Mouse (Mus musculus): ENCODE data around the gene Itih1. TPM values are rescaled to one million over a fixed set of nuclear protein-coding genes. Genes with fewer than 3 reads are reported as not detected.

Gene Itih1
- polyA plus RNA-seq (2014; fragmentation: Nextera tagmentation; extraction: Ambion mirVana), result not detected in 2 replicates

DNA sequence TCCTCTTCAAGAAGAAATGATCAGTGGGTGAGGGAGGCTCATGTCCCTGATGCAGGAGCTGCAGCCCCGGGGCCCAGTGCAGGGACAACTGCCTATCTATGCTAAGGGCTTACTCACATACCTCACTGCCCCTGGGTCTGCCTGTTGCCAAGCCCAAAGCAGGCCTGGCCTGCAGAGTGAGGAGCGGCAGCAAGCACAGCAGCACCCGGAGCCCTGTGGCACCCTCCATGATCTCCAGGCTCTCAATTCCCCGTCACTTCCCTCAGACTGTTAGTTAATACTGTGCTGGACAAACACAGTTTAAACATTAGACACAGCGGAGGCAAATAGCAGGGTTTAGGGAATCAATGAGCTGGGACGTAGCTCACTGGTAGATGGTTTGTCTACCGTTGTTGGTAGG, at the start of gene Itih1:
Gene Itih1, minus strand, starts transcription at position 252 of the 400 bp plus-strand sequence.
- WGBS, result 90% methylated on average over 7 of the region's 7 CpGs
- no peak for ATAC-seq (ENCODE audit: low FRiP score, low TSS enrichment)

DNA sequence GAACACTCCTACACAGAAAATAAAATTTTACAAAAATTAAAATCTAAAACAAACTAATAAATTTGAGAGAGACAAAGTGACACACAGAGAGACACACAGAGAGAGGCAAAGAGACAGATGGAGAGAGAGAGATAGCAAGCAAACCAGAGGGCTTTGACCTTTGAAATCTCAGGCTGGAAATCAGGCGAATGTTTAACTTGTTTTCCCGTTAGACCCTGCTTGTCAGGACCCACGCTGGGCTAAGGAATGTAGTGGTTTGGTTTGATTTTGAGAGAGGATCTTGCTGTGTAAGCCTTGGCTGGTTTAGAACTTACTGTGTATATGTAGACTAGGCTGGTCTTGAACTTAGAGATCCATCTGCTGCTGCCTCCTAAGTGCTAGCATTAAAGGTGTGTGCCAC, 33.1 kb upstream of the Itih1 start:
- ATAC-seq (ENCODE audit: low FRiP score, low TSS enrichment) (no peak), DNase-seq (no peak)
- Histone ChIP-seq H3K36me3 (ENCODE audit: control insufficient read depth, insufficient read depth, low read length) (peaks cover 43% of the 10 kb centered on the region), H3K27ac (replicated peaks; ENCODE audit: low read depth, low read length) (no peak overlapping the region), H3K4me3 (replicated peaks; ENCODE audit: low read depth, low read length) (no peak overlapping the region), H3K4me2 (ENCODE audit: low read length) (no peak overlapping the region), H3K27me3 (ENCODE audit: control insufficient read depth, insufficient read depth, low read length) (no peaks in the 10 kb centered on the region), H3K4me1 (ENCODE audit: control insufficient read depth, insufficient read depth, low read length) (no peaks in the 10 kb centered on the region), H3K9me3 (ENCODE audit: control insufficient read depth, low read length) (no peaks in the 10 kb centered on the region), H3K9ac (replicated peaks; ENCODE audit: low read length) (no peak overlapping the region)
- 90% methylated on average over 3 of the region's 3 CpGs for WGBS

More for the DNA sequence above, at the start of gene Itih1:
- Histone ChIP-seq H3K9me3 (ENCODE audit: control insufficient read depth, low read length) (no peaks in the 10 kb centered on the region), H3K27me3 (ENCODE audit: control insufficient read depth, insufficient read depth, low read length) (no peaks in the 10 kb centered on the region), H3K9ac (replicated peaks; ENCODE audit: low read length) (no peak within 1 kb of the TSS), H3K4me2 (ENCODE audit: low read length) (no peak within 1 kb of the TSS), H3K27ac (replicated peaks; ENCODE audit: low read depth, low read length) (no peak within 1 kb of the TSS), H3K4me1 (ENCODE audit: control insufficient read depth, insufficient read depth, low read length) (no peaks in the 10 kb centered on the region), H3K4me3 (replicated peaks; ENCODE audit: low read depth, low read length) (no peak within 1 kb of the TSS), H3K36me3 (ENCODE audit: control insufficient read depth, insufficient read depth, low read length) (no peaks in the 10 kb centered on the region)
- DNase-seq, result no peak

DNA sequence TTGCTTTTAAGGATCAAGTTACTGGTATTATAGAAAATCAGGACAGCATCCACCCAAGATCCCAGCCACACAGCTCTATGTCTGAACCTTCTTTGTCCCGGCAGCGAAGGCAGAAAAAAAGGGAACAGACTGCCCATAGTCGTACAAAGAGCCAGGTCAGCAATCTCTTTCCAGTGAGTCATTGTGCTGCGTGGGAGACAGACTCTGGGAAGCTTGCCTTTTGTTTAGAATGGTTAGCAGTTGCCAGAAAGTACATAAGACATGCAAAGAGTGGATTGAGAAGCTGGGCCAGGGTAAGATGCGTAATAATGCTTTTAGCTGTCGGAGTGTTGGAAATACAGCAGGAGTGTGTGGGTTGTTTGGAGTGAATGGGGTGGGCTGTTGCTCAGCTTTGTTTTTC, 31.1 kb upstream of the Itih1 start:
- 54% methylated on average over 6 of the region's 6 CpGs for WGBS
- DNase-seq, result peak; percentile 30
- Histone ChIP-seq H3K36me3 (ENCODE audit: control insufficient read depth, insufficient read depth, low read length) (peaks cover 48% of the 10 kb centered on the region), H3K4me1 (ENCODE audit: control insufficient read depth, insufficient read depth, low read length) (no peaks in the 10 kb centered on the region), H3K27me3 (ENCODE audit: control insufficient read depth, insufficient read depth, low read length) (no peaks in the 10 kb centered on the region), H3K9me3 (ENCODE audit: control insufficient read depth, low read length) (no peaks in the 10 kb centered on the region), H3K27ac (replicated peaks; ENCODE audit: low read depth, low read length) (0 out of 2 replicates have a peak overlapping the region, but pooled peaks have one; percentile 37), H3K4me2 (ENCODE audit: low read length) (no peak overlapping the region), H3K9ac (replicated peaks; ENCODE audit: low read length) (no peak overlapping the region), H3K4me3 (replicated peaks; ENCODE audit: low read depth, low read length) (no peak overlapping the region)
- no peak for ATAC-seq (ENCODE audit: low FRiP score, low TSS enrichment)

DNA sequence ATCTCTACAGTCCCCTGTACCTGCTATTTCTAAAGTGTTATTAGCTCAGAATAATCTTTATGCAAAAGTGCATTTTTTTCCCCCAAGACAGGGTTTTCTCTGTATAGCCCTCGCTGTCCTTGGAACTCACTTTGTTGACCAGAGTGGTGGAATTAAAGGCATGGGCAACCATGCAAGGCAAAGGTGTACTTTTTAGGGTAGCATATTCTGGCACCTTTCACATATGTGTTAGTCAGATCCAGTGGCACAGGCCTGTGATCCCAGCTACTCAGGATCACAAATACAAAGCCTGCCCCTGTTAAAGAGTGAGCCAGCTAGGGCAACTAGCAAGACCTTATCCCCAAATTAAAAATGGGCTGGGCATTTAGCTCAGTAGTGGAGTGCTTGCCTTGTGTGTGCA, 17.3 kb upstream of the Itih1 start:
- H3K36me3 ChIP-seq (ENCODE audit: control insufficient read depth, insufficient read depth, low read length), result peaks cover 58% of the 10 kb centered on the region
- no peak for DNase-seq
- no peaks in the 10 kb centered on the region for H3K4me1 ChIP-seq (ENCODE audit: control insufficient read depth, insufficient read depth, low read length)
- 95% methylated on average over 1 of the region's 1 CpGs for WGBS
- H3K27ac ChIP-seq (replicated peaks; ENCODE audit: low read depth, low read length), result no peak overlapping the region
- H3K9me3 ChIP-seq (ENCODE audit: control insufficient read depth, low read length), result no peaks in the 10 kb centered on the region
- no peaks in the 10 kb centered on the region for H3K27me3 ChIP-seq (ENCODE audit: control insufficient read depth, insufficient read depth, low read length)
- ATAC-seq (ENCODE audit: low FRiP score, low TSS enrichment), result no peak
- H3K9ac ChIP-seq (replicated peaks; ENCODE audit: low read length), result no peak overlapping the region
- no peak overlapping the region for H3K4me2 ChIP-seq (ENCODE audit: low read length)
- no peak overlapping the region for H3K4me3 ChIP-seq (replicated peaks; ENCODE audit: low read depth, low read length)

DNA sequence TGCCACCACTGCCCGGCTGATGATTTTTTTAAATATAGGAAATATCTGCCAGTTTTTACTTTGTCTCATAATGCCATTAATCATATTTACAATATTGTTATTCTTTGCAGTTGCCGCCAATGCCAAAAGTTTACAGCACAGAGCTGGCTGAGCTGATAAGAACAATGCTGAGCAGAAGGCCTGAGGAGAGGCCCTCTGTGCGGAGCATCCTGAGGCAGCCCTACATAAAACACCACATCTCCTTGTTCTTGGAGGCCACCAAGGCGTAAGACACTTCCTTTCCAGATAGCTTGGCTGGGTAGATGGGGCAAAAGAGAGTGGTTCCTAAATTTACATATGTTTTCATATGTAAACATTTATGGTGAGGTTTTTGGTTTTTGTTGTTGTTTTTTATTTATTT, 15.9 kb upstream of the Itih1 start:
- no peaks in the 10 kb centered on the region for H3K27me3 ChIP-seq (ENCODE audit: control insufficient read depth, insufficient read depth, low read length)
- no peaks in the 10 kb centered on the region for H3K9me3 ChIP-seq (ENCODE audit: control insufficient read depth, low read length)
- WGBS, result 97% methylated on average over 4 of the region's 4 CpGs
- no peak for ATAC-seq (ENCODE audit: low FRiP score, low TSS enrichment)
- no peak overlapping the region for H3K27ac ChIP-seq (replicated peaks; ENCODE audit: low read depth, low read length)
- no peaks in the 10 kb centered on the region for H3K4me1 ChIP-seq (ENCODE audit: control insufficient read depth, insufficient read depth, low read length)
- DNase-seq, result no peak
- H3K36me3 ChIP-seq (ENCODE audit: control insufficient read depth, insufficient read depth, low read length), result peaks cover 57% of the 10 kb centered on the region
- H3K9ac ChIP-seq (replicated peaks; ENCODE audit: low read length), result no peak overlapping the region
- H3K4me2 ChIP-seq (ENCODE audit: low read length), result no peak overlapping the region
- H3K4me3 ChIP-seq (replicated peaks; ENCODE audit: low read depth, low read length), result no peak overlapping the region

DNA sequence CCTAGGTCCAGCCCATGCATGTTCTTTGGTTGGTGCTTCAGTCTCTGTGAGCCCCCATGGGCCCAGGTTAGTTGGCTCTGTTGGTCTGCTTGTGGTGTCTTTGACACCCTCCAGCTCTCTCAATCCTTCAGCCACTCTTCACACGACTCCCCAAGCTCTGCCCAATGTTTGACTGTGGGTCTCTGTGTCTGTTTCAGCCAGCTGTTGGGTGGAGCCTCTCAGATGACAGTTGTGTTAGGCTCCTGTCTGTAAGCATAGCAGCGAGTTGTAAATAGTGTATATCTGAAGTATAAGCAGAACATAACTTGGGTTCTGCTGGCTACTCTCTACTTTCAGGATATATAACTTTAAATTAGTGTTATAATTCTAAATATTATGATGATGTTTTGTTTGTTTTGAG, 15.4 kb upstream of the Itih1 start:
- H3K36me3 ChIP-seq (ENCODE audit: control insufficient read depth, insufficient read depth, low read length), result peaks cover 60% of the 10 kb centered on the region
- no peak overlapping the region for H3K9ac ChIP-seq (replicated peaks; ENCODE audit: low read length)
- H3K27ac ChIP-seq (replicated peaks; ENCODE audit: low read depth, low read length), result no peak overlapping the region
- WGBS, result 78% methylated on average over 2 of the region's 2 CpGs
- no peak overlapping the region for H3K4me2 ChIP-seq (ENCODE audit: low read length)
- no peak overlapping the region for H3K4me3 ChIP-seq (replicated peaks; ENCODE audit: low read depth, low read length)
- ATAC-seq (ENCODE audit: low FRiP score, low TSS enrichment), result no peak
- no peaks in the 10 kb centered on the region for H3K27me3 ChIP-seq (ENCODE audit: control insufficient read depth, insufficient read depth, low read length)
- no peaks in the 10 kb centered on the region for H3K4me1 ChIP-seq (ENCODE audit: control insufficient read depth, insufficient read depth, low read length)
- H3K9me3 ChIP-seq (ENCODE audit: control insufficient read depth, low read length), result no peaks in the 10 kb centered on the region
- DNase-seq, result no peak

DNA sequence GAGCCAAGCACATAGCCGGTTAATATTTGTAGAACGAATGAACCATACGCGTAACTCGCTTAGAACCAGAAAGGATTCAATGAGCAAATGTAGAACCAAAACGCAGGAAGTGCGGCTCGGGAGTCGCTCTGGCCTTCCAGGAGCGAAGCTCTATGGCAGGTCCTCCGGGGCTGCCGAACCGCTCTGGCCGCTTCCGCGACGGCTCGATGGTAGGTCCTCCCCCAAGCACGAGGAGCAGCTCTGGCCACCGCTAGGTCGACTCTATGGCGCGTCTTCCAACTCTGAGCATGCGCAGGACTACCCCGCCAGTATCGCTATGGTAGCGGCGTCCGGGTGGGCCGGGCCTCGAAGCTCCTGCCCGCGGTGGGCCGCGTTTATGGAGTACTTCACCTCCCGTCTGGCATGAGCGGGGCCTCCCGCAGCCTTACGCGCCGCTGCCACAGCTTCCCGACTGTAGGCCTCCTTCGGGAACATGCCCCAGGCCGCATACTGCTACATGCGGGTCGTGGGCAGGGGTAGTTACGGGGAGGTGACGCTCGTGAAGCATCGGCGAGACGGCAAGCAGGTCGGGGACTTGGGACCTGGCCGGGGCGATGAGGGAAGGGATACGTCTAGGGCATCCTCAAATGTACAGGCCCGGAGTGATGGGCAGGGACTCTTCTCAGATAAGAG, 8.2 kb upstream of the Itih1 start, which contains the start of gene Nek4:
Gene Nek4, plus strand, starts transcription at position 224 of the 672 bp plus-strand sequence.
- H3K27ac ChIP-seq (replicated peaks; ENCODE audit: low read depth, low read length), result peak within 1 kb of the TSS; percentile 79
- peak within 1 kb of the TSS; percentile 75 for H3K4me2 ChIP-seq (ENCODE audit: low read length)
- DNase-seq (peak; percentile 99), ATAC-seq (ENCODE audit: low FRiP score, low TSS enrichment) (peak; percentile 99)
- peak within 1 kb of the TSS; percentile 78 for H3K4me3 ChIP-seq (replicated peaks; ENCODE audit: low read depth, low read length)
- H3K4me1 ChIP-seq (ENCODE audit: control insufficient read depth, insufficient read depth, low read length), result peaks cover 10% of the 10 kb centered on the region; the same call in 1 of the 2 replicates
- peak within 1 kb of the TSS; percentile 86 for H3K9ac ChIP-seq (replicated peaks; ENCODE audit: low read length)
- WGBS, result under 1% methylated on average over 57 of the region's 57 CpGs
- no peaks in the 10 kb centered on the region for H3K9me3 ChIP-seq (ENCODE audit: control insufficient read depth, low read length)
- H3K27me3 ChIP-seq (ENCODE audit: control insufficient read depth, insufficient read depth, low read length), result no peaks in the 10 kb centered on the region
- H3K36me3 ChIP-seq (ENCODE audit: control insufficient read depth, insufficient read depth, low read length), result peaks cover 17% of the 10 kb centered on the region

DNA sequence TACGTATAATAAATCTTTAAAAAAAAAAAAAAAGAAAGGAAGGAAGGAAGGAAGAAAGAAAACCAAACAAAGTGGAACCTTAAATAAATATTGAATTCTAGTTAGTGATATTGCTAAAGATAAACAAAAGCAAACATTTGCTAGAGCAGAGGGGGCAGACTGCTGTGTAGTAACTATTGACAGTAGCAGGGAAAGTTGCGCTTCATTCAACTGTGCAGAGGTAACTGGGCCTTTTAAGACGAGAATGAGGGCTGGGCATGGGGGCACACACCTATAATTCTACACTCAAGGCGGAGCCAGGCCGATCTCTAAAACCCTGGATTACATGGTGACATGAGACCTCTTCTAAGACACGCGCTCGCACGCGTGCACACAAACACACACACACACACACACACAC, 6.9 kb upstream of the Itih1 start:
- Histone ChIP-seq H3K9me3 (ENCODE audit: control insufficient read depth, low read length) (no peaks in the 10 kb centered on the region), H3K27me3 (ENCODE audit: control insufficient read depth, insufficient read depth, low read length) (no peaks in the 10 kb centered on the region), H3K36me3 (ENCODE audit: control insufficient read depth, insufficient read depth, low read length) (peaks cover 8% of the 10 kb centered on the region; the same call in 1 of the 2 replicates), H3K4me3 (replicated peaks; ENCODE audit: low read depth, low read length) (no peak overlapping the region), H3K4me2 (ENCODE audit: low read length) (no peak overlapping the region), H3K4me1 (ENCODE audit: control insufficient read depth, insufficient read depth, low read length) (peaks cover 10% of the 10 kb centered on the region; the same call in 1 of the 2 replicates), H3K9ac (replicated peaks; ENCODE audit: low read length) (no peak overlapping the region), H3K27ac (replicated peaks; ENCODE audit: low read depth, low read length) (no peak overlapping the region)
- ATAC-seq (ENCODE audit: low FRiP score, low TSS enrichment), result no peak
- DNase-seq, result no peak
- 98% methylated on average over 10 of the region's 10 CpGs for WGBS

DNA sequence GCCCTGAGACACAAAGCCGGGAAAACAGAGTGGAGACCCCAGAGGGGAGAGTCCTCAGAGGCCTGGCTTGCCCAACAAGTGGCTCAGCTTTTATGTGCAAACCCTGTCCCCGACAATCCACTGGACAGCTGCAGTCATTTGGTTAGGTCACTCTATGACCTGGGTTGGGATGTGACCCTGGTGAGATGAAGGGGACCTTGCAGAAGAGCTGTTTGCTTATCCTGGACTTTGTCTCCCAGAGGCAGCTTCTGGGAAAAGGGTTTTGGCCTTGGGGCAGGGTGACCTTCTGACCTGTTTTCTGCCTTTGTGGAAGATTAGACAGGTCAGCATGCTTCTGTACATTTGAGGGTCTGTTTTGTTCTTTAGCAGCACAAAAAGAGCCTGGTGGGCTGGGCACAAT, 1.7 kb upstream of the Itih1 start:
- Histone ChIP-seq H3K9ac (replicated peaks; ENCODE audit: low read length) (no peak overlapping the region), H3K4me1 (ENCODE audit: control insufficient read depth, insufficient read depth, low read length) (no peaks in the 10 kb centered on the region), H3K4me3 (replicated peaks; ENCODE audit: low read depth, low read length) (no peak overlapping the region), H3K9me3 (ENCODE audit: control insufficient read depth, low read length) (no peaks in the 10 kb centered on the region), H3K36me3 (ENCODE audit: control insufficient read depth, insufficient read depth, low read length) (no peaks in the 10 kb centered on the region), H3K27ac (replicated peaks; ENCODE audit: low read depth, low read length) (no peak overlapping the region), H3K4me2 (ENCODE audit: low read length) (no peak overlapping the region), H3K27me3 (ENCODE audit: control insufficient read depth, insufficient read depth, low read length) (no peaks in the 10 kb centered on the region)
- WGBS, result 84% methylated on average over 2 of the region's 2 CpGs
- ATAC-seq (ENCODE audit: low FRiP score, low TSS enrichment), result no peak
- DNase-seq, result no peak
